8 mouse cellular contexts compared by ENCODE assay signal in genomic region chr8:72305210-72305905, GRCm38 (mm10). TPM values are rescaled to one million over a fixed set of nuclear protein-coding genes. Genes with fewer than 3 reads are reported as not detected.
DNase-seq lines count a peak whose midpoint lies in the region; ATAC-seq and TF ChIP-seq lines count a peak whose summit lies in the region.

TSS of gene Gm10282 (minus strand) at chr8:72305260.

- WGBS in lung, embryonic 16.5 days: 68% methylated on average over 15 of the region's 16 CpGs
- 87% methylated on average over 16 of the region's 16 CpGs for WGBS in lung, adult 2 months
- 76% methylated on average over 16 of the region's 16 CpGs for WGBS in neural tube, embryonic 13.5 days

- no peak for DNase-seq in adrenal gland, postnatal 14 days
- DNase-seq in adrenal gland, adult 8-10 months: no peak
- no peak for DNase-seq in lung, adult 2 months
- DNase-seq in heart, postnatal 10 days: no peak
- no peak for DNase-seq in frontal cortex, postnatal 14 days (ENCODE audit: low spot score in 2 of 2)
- DNase-seq in left cerebral cortex, adult 2 months (ENCODE audit: extremely low spot score in 1 of 2, low spot score in 2 of 2): no peak

- no peak within 1 kb of the TSS for H3K4me2 ChIP-seq in lung, embryonic 16.5 days (ENCODE audit: low read depth, low read length)
- H3K4me2 ChIP-seq in neural tube, embryonic 13.5 days: no peak within 1 kb of the TSS

- no peak for ATAC-seq in lung, embryonic 16.5 days (ENCODE audit: low read depth)
- ATAC-seq in neural tube, embryonic 13.5 days (ENCODE audit: low read depth): no peak

- no peak within 1 kb of the TSS for H3K4me3 ChIP-seq in lung, embryonic 16.5 days (ENCODE audit: low read length)
- no peak within 1 kb of the TSS for H3K4me3 ChIP-seq in lung, adult 2 months (replicated peaks; ENCODE audit: extremely low read depth, low read depth, low read length)
- H3K4me3 ChIP-seq in neural tube, embryonic 13.5 days: no peak within 1 kb of the TSS
- H3K4me3 ChIP-seq in left cerebral cortex, adult 2 months: no peak within 1 kb of the TSS

- TF ChIP-seq CTCF in lung, adult 2 months (IDR thresholded peaks at IDR 0.05; ENCODE audit: insufficient read depth, low read length): no peak
- no peak for TF ChIP-seq CTCF in left cerebral cortex, adult 2 months (IDR thresholded peaks at IDR 0.05)

- no peak within 1 kb of the TSS for H3K9ac ChIP-seq in lung, embryonic 16.5 days (ENCODE audit: low read length)
- no peak within 1 kb of the TSS for H3K9ac ChIP-seq in neural tube, embryonic 13.5 days

- no peaks in the 10 kb centered on the region for H3K9me3 ChIP-seq in lung, embryonic 16.5 days (ENCODE audit: control insufficient read depth, low read length)
- no peaks in the 10 kb centered on the region for H3K9me3 ChIP-seq in neural tube, embryonic 13.5 days

- TF ChIP-seq POLR2A in lung, adult 2 months (IDR thresholded peaks at IDR 0.05; ENCODE audit: borderline replicate concordance, extremely low read depth, low read depth, low read length): no peak

- no peaks in the 10 kb centered on the region for H3K36me3 ChIP-seq in lung, embryonic 16.5 days (ENCODE audit: control insufficient read depth, insufficient read depth, low read length)
- H3K36me3 ChIP-seq in neural tube, embryonic 13.5 days: no peaks in the 10 kb centered on the region

- H3K27ac ChIP-seq in lung, embryonic 16.5 days (ENCODE audit: low read length): no peak within 1 kb of the TSS
- H3K27ac ChIP-seq in neural tube, embryonic 13.5 days (replicated peaks): no peak within 1 kb of the TSS
- H3K27ac ChIP-seq in left cerebral cortex, adult 2 months: no peak within 1 kb of the TSS

- H3K27me3 ChIP-seq in lung, embryonic 16.5 days (ENCODE audit: control insufficient read depth, insufficient read depth, low read depth, low read length): no peaks in the 10 kb centered on the region
- no peaks in the 10 kb centered on the region for H3K27me3 ChIP-seq in neural tube, embryonic 13.5 days

- peaks cover 10% of the 10 kb centered on the region; the same call in 1 of the 2 replicates for H3K4me1 ChIP-seq in lung, embryonic 16.5 days (replicated peaks; ENCODE audit: control insufficient read depth, insufficient read depth, low read length)
- peaks cover 8% of the 10 kb centered on the region for H3K4me1 ChIP-seq in lung, adult 2 months (ENCODE audit: control insufficient read depth, insufficient read depth, low read length)
- peaks cover 4% of the 10 kb centered on the region; the same call in 1 of the 2 replicates for H3K4me1 ChIP-seq in neural tube, embryonic 13.5 days (replicated peaks)

- intact Hi-C loops in heart, postnatal 10 days (cut with DNase I): no loop called here
- intact Hi-C loops in left cerebral cortex, adult 2 months (cut with DNase I): no loop called here

RNA-seq across cellular contexts. Expression of gene Gm10282, which starts in this region (rescaled TPM):
- 16.0 and 16.8 TPM in 2 replicates for total RNA-seq in adrenal gland, postnatal 14 days (2021)
- 1 to 10 TPM; 4.5 to 9.5 (median 7.9) TPM for total RNA-seq in adrenal gland, adult 8-10 months (2022)
- 33.3 and 34.5 TPM in 2 replicates for polyA plus RNA-seq in lung, embryonic 16.5 days (2015; fragmentation: Nextera tagmentation; extraction: Ambion mirVana)
- 0.53 and 1.8 TPM in 2 replicates for polyA plus RNA-seq in lung, adult 2 months (2012; rRNA removed)
- 10 to 100 TPM; 15.9 to 19.4 TPM for total RNA-seq in heart, postnatal 10 days (2021)
- 14.3 and 19.6 TPM in 2 replicates for polyA plus RNA-seq in neural tube, embryonic 13.5 days (2015; fragmentation: Nextera tagmentation; extraction: Ambion mirVana)
- total RNA-seq in left cerebral cortex, adult 2 months (2021): 1 to 10 TPM; 3.9 to 6.2 TPM
